Mouse (Mus musculus): ENCODE data around the gene Cat. TPM values are rescaled to one million over a fixed set of nuclear protein-coding genes. Genes with fewer than 3 reads are reported as not detected.

Gene Cat
- polyA plus RNA-seq, 1 experiment: 607 TPM

GRCm38 (mm10) chr2:103507651-103508050 lies 22.7 kb upstream of the Cat start:
- Histone ChIP-seq H3K36me3 (ENCODE audit: control insufficient read depth, insufficient read depth, low read length) (no peaks in the 10 kb centered on the region), H3K27ac (ENCODE audit: insufficient read depth, low read depth, low read length) (no peak overlapping the region), H3K4me3 (ENCODE audit: insufficient read depth, low read depth, low read length) (no peak overlapping the region), H3K4me1 (ENCODE audit: control insufficient read depth, insufficient read depth, low read length) (no peaks in the 10 kb centered on the region), H3K27me3 (replicated peaks; ENCODE audit: control insufficient read depth, insufficient read depth, low read length) (no peaks in the 10 kb centered on the region)
- WGBS: 88% methylated on average over 1 of the region's 1 CpGs
- TF ChIP-seq CTCF (conservative IDR thresholded peaks at IDR 0.05; ENCODE audit: insufficient read depth, insufficient read length, low read depth, low read length): no peak
- DNase-seq: no peak

- Histone ChIP-seq H3K27ac (ENCODE audit: insufficient read depth, low read depth, low read length) (no peak overlapping the region), H3K27me3 (replicated peaks; ENCODE audit: control insufficient read depth, insufficient read depth, low read length) (no peaks in the 10 kb centered on the region), H3K4me3 (ENCODE audit: insufficient read depth, low read depth, low read length) (no peak overlapping the region), H3K36me3 (ENCODE audit: control insufficient read depth, insufficient read depth, low read length) (no peaks in the 10 kb centered on the region), H3K4me1 (ENCODE audit: control insufficient read depth, insufficient read depth, low read length) (no peaks in the 10 kb centered on the region)
- TF ChIP-seq CTCF (conservative IDR thresholded peaks at IDR 0.05; ENCODE audit: insufficient read depth, insufficient read length, low read depth, low read length) (no peak), POLR2A (IDR thresholded peaks at IDR 0.05; ENCODE audit: low read depth, low read length) (no peak)
- 94% methylated on average over 2 of the region's 2 CpGs for WGBS
- no peak for DNase-seq
These were observed 21.0 kb upstream of the Cat start for GRCm38 (mm10) chr2:103505956-103506355.

- Histone ChIP-seq H3K36me3 (ENCODE audit: control insufficient read depth, insufficient read depth, low read length) (no peaks in the 10 kb centered on the region), H3K4me3 (ENCODE audit: insufficient read depth, low read depth, low read length) (no peak overlapping the region), H3K27ac (ENCODE audit: insufficient read depth, low read depth, low read length) (no peak overlapping the region), H3K27me3 (replicated peaks; ENCODE audit: control insufficient read depth, insufficient read depth, low read length) (no peaks in the 10 kb centered on the region), H3K4me1 (ENCODE audit: control insufficient read depth, insufficient read depth, low read length) (no peaks in the 10 kb centered on the region)
- DNase-seq: no peak
- WGBS: 89% methylated on average over 1 of the region's 1 CpGs
- no peak for TF ChIP-seq POLR2A (IDR thresholded peaks at IDR 0.05; ENCODE audit: low read depth, low read length)
- TF ChIP-seq CTCF (conservative IDR thresholded peaks at IDR 0.05; ENCODE audit: insufficient read depth, insufficient read length, low read depth, low read length): no peak
These were observed 19.5 kb upstream of the Cat start for GRCm38 (mm10) chr2:103504463-103504862.

- H3K4me1 ChIP-seq (ENCODE audit: control insufficient read depth, insufficient read depth, low read length): no peaks in the 10 kb centered on the region
- no peaks in the 10 kb centered on the region for H3K27me3 ChIP-seq (replicated peaks; ENCODE audit: control insufficient read depth, insufficient read depth, low read length)
- WGBS: 69% methylated on average over 2 of the region's 2 CpGs
- H3K4me3 ChIP-seq (ENCODE audit: insufficient read depth, low read depth, low read length): no peak overlapping the region
- no peak overlapping the region for H3K27ac ChIP-seq (ENCODE audit: insufficient read depth, low read depth, low read length)
- no peaks in the 10 kb centered on the region for H3K36me3 ChIP-seq (ENCODE audit: control insufficient read depth, insufficient read depth, low read length)
- no peak for DNase-seq
- TF ChIP-seq POLR2A (IDR thresholded peaks at IDR 0.05; ENCODE audit: low read depth, low read length) (no peak), CTCF (conservative IDR thresholded peaks at IDR 0.05; ENCODE audit: insufficient read depth, insufficient read length, low read depth, low read length) (no peak)
These were observed 15.8 kb upstream of the Cat start for GRCm38 (mm10) chr2:103500769-103501168.

- WGBS: 81% methylated on average over 6 of the region's 6 CpGs
- Histone ChIP-seq H3K27me3 (replicated peaks; ENCODE audit: control insufficient read depth, insufficient read depth, low read length) (no peaks in the 10 kb centered on the region), H3K36me3 (ENCODE audit: control insufficient read depth, insufficient read depth, low read length) (no peaks in the 10 kb centered on the region), H3K4me1 (ENCODE audit: control insufficient read depth, insufficient read depth, low read length) (no peaks in the 10 kb centered on the region), H3K4me3 (ENCODE audit: insufficient read depth, low read depth, low read length) (no peak overlapping the region), H3K27ac (ENCODE audit: insufficient read depth, low read depth, low read length) (no peak overlapping the region)
- no peak for DNase-seq
- TF ChIP-seq CTCF (conservative IDR thresholded peaks at IDR 0.05; ENCODE audit: insufficient read depth, insufficient read length, low read depth, low read length): no peak
- no peak for TF ChIP-seq POLR2A (IDR thresholded peaks at IDR 0.05; ENCODE audit: low read depth, low read length)
These were observed 10.9 kb upstream of the Cat start for GRCm38 (mm10) chr2:103495633-103496418.

GRCm38 (mm10) chr2:103493827-103494226 lies 8.9 kb upstream of the Cat start:
- Histone ChIP-seq H3K4me1 (ENCODE audit: control insufficient read depth, insufficient read depth, low read length) (no peaks in the 10 kb centered on the region), H3K27me3 (replicated peaks; ENCODE audit: control insufficient read depth, insufficient read depth, low read length) (no peaks in the 10 kb centered on the region), H3K27ac (ENCODE audit: insufficient read depth, low read depth, low read length) (no peak overlapping the region), H3K36me3 (ENCODE audit: control insufficient read depth, insufficient read depth, low read length) (no peaks in the 10 kb centered on the region), H3K4me3 (ENCODE audit: insufficient read depth, low read depth, low read length) (no peak overlapping the region)
- TF ChIP-seq POLR2A (IDR thresholded peaks at IDR 0.05; ENCODE audit: low read depth, low read length) (no peak), CTCF (conservative IDR thresholded peaks at IDR 0.05; ENCODE audit: insufficient read depth, insufficient read length, low read depth, low read length) (no peak)
- no peak for DNase-seq
- 56% methylated on average over 4 of the region's 4 CpGs for WGBS

- no peak overlapping the region for H3K27ac ChIP-seq (ENCODE audit: insufficient read depth, low read depth, low read length)
- no peak for DNase-seq
- TF ChIP-seq POLR2A (IDR thresholded peaks at IDR 0.05; ENCODE audit: low read depth, low read length) (no peak), CTCF (conservative IDR thresholded peaks at IDR 0.05; ENCODE audit: insufficient read depth, insufficient read length, low read depth, low read length) (no peak)
- no peaks in the 10 kb centered on the region for H3K36me3 ChIP-seq (ENCODE audit: control insufficient read depth, insufficient read depth, low read length)
- H3K4me1 ChIP-seq (ENCODE audit: control insufficient read depth, insufficient read depth, low read length): no peaks in the 10 kb centered on the region
- no peaks in the 10 kb centered on the region for H3K27me3 ChIP-seq (replicated peaks; ENCODE audit: control insufficient read depth, insufficient read depth, low read length)
- no peak overlapping the region for H3K4me3 ChIP-seq (ENCODE audit: insufficient read depth, low read depth, low read length)
- 55% methylated on average over 4 of the region's 4 CpGs for WGBS
These were observed 7.6 kb upstream of the Cat start for GRCm38 (mm10) chr2:103492526-103492925.
